ENCODE assay signal across 9 mouse cellular contexts in genomic region chr5:38308873-38309272, GRCm38 (mm10). TPM values are rescaled to one million over a fixed set of nuclear protein-coding genes. Genes with fewer than 3 reads are reported as not detected.
DNase-seq lines count a peak whose midpoint lies in the region; ATAC-seq and TF ChIP-seq lines count a peak whose summit lies in the region.
"Had no signal": no experiment of that assay in that cellular context is flagged by ENCODE, and none has a peak within 500 bp of the region (broad histone marks: within the 10 kb centered on the region; RNA-seq: fewer than 3 reads in every experiment).

No protein-coding gene starts in this region.

- no peak overlapping the region for H3K4me3 ChIP-seq in forebrain, embryonic 10.5 days
- H3K4me3 ChIP-seq in forebrain, embryonic 15.5 days = no peak overlapping the region
- no peak overlapping the region for H3K4me3 ChIP-seq in G1E (ENCODE audit: low read depth, low read length)
- H3K4me3 ChIP-seq in cerebellum, adult 2 months (replicated peaks; ENCODE audit: insufficient read depth, low read depth, low read length) = no peak overlapping the region
- H3K4me3 ChIP-seq in lung, embryonic 14.5 days (ENCODE audit: low read depth, low read length) = no peak overlapping the region

- TF ChIP-seq POLR2A in cerebellum, adult 2 months (IDR thresholded peaks at IDR 0.05; ENCODE audit: borderline replicate concordance, insufficient read depth, low read length) = no peak

- ATAC-seq in forebrain, embryonic 15.5 days (replicated peaks) = no peak
- peak; percentile 64; the same call in 1 of the 2 replicates for ATAC-seq in G1E (ENCODE audit: extremely low read depth, insufficient number of reproducible peaks, low FRiP score, poor library complexity, severe bottlenecking)
- peak; percentile 68; the same call in 1 of the 2 replicates for ATAC-seq in lung, embryonic 14.5 days (ENCODE audit: insufficient read depth)

- no peak overlapping the region for H3K9ac ChIP-seq in forebrain, embryonic 15.5 days (replicated peaks)
- no peak overlapping the region for H3K9ac ChIP-seq in lung, embryonic 14.5 days

- intact Hi-C loops in heart, postnatal 10 days (cut with DNase I) = loop anchor here (5.0 kb wide), 1 partner anchor 278 kb away; no protein-coding TSS in a partner anchor

- H3K9me3 ChIP-seq in forebrain, embryonic 10.5 days = 0 out of 2 replicates have a peak, but pooled peaks cover 3% of the 10 kb centered on the region
- H3K9me3 ChIP-seq in forebrain, embryonic 15.5 days = no peaks in the 10 kb centered on the region
- H3K9me3 ChIP-seq in G1E (replicated peaks) = no peaks in the 10 kb centered on the region
- H3K9me3 ChIP-seq in lung, embryonic 14.5 days (ENCODE audit: low read depth, low read length) = no peaks in the 10 kb centered on the region

- peaks cover 5% of the 10 kb centered on the region for H3K4me1 ChIP-seq in forebrain, embryonic 10.5 days
- no peaks in the 10 kb centered on the region for H3K4me1 ChIP-seq in forebrain, embryonic 15.5 days
- H3K4me1 ChIP-seq in G1E (ENCODE audit: insufficient read depth, low read depth, low read length) = peaks cover 9% of the 10 kb centered on the region
- no peaks in the 10 kb centered on the region for H3K4me1 ChIP-seq in cerebellum, adult 2 months (ENCODE audit: control insufficient read depth, insufficient read depth, low read length)
- H3K4me1 ChIP-seq in lung, embryonic 14.5 days (ENCODE audit: insufficient read depth) = no peaks in the 10 kb centered on the region

- TF ChIP-seq CTCF in G1E (IDR thresholded peaks at IDR 0.05; ENCODE audit: low read depth, low read length) = peak; percentile 33; the same call in 1 of the 2 replicates
- TF ChIP-seq CTCF in cerebellum, adult 2 months (IDR thresholded peaks at IDR 0.05; ENCODE audit: borderline replicate concordance, insufficient read depth, low read depth, low read length) = peak; percentile 46; the same call in 1 of the 2 replicates
- peak; percentile 51 for TF ChIP-seq CTCF in lung, embryonic 14.5 days (IDR thresholded peaks at IDR 0.05; ENCODE audit: low read depth)

- no peak overlapping the region for H3K27ac ChIP-seq in forebrain, embryonic 10.5 days
- H3K27ac ChIP-seq in forebrain, embryonic 15.5 days (replicated peaks) = no peak overlapping the region
- H3K27ac ChIP-seq in cerebellum, adult 2 months (ENCODE audit: insufficient read depth, low read length) = no peak overlapping the region
- no peak overlapping the region for H3K27ac ChIP-seq in lung, embryonic 14.5 days (ENCODE audit: low read depth)

- no peak overlapping the region for H3K4me2 ChIP-seq in forebrain, embryonic 15.5 days (replicated peaks)
- no peak overlapping the region for H3K4me2 ChIP-seq in lung, embryonic 14.5 days

- WGBS in forebrain, embryonic 10.5 days = 55% methylated on average over 5 of the region's 5 CpGs
- WGBS in forebrain, embryonic 15.5 days = 57% methylated on average over 5 of the region's 5 CpGs
- WGBS in cerebellum, adult 2 months = 57% methylated on average over 5 of the region's 5 CpGs
- WGBS in lung, embryonic 14.5 days = 43% methylated on average over 5 of the region's 5 CpGs

- H3K27me3 ChIP-seq in forebrain, embryonic 10.5 days (ENCODE audit: poor library complexity, severe bottlenecking) = peaks cover 20% of the 10 kb centered on the region
- peaks cover 8% of the 10 kb centered on the region; the same call in 1 of the 2 replicates for H3K27me3 ChIP-seq in forebrain, embryonic 15.5 days
- H3K27me3 ChIP-seq in G1E (ENCODE audit: insufficient read depth, low read length) = peaks cover 26% of the 10 kb centered on the region
- no peaks in the 10 kb centered on the region for H3K27me3 ChIP-seq in cerebellum, adult 2 months (ENCODE audit: control insufficient read depth, insufficient read depth, low read length)
- H3K27me3 ChIP-seq in lung, embryonic 14.5 days (ENCODE audit: insufficient read depth, low read length) = no peaks in the 10 kb centered on the region

- no peaks in the 10 kb centered on the region for H3K36me3 ChIP-seq in forebrain, embryonic 10.5 days (replicated peaks)
- no peaks in the 10 kb centered on the region for H3K36me3 ChIP-seq in forebrain, embryonic 15.5 days
- no peaks in the 10 kb centered on the region for H3K36me3 ChIP-seq in G1E (replicated peaks)
- no peaks in the 10 kb centered on the region for H3K36me3 ChIP-seq in lung, embryonic 14.5 days (ENCODE audit: insufficient read depth)

- DNase-seq in forebrain, embryonic 10.5 days (ENCODE audit: extremely low spot score, low spot score) = peak; percentile 51
- peak; percentile 41 for DNase-seq in G1E (ENCODE audit: low spot score)
- DNase-seq in cerebellum, adult 2 months = peak; percentile 41 to 55
- DNase-seq in heart, postnatal 10 days = peak; percentile 45 to 55
- peak; percentile 25 to 81 for DNase-seq in layer of hippocampus, adult 18-20 months (ENCODE audit: low spot score in 2 of 2)
- peak; percentile 73 for DNase-seq in lung, embryonic 14.5 days
- DNase-seq in right cerebral cortex, postnatal 14 days = peak; percentile 68

RNA-seq across cellular contexts. Expression of gene Drd5, which starts 10.3 kb away (rescaled TPM):
- 0.05 TPM in 1 of 2 replicates, not detected in the other for polyA plus RNA-seq in forebrain, embryonic 10.5 days (2016; fragmentation: Nextera tagmentation; extraction: Ambion mirVana)
- polyA plus RNA-seq in forebrain, embryonic 15.5 days (2015; fragmentation: Nextera tagmentation; extraction: Ambion mirVana) = 0.33 and 0.34 TPM in 2 replicates
- total RNA-seq in G1E (2014; fragmentation: Nextera tagmentation) (not detected in 2 replicates), G1E (2017) (0.05 TPM in 1 of 2 replicates, not detected in the other)
- polyA plus RNA-seq in G1E (2012) = not detected in 2 replicates
- polyA plus RNA-seq in cerebellum, adult 2 months (2012; rRNA removed) = 1.7 and 1.8 TPM in 2 replicates
- total RNA-seq in heart, postnatal 10 days (2021) = not detected
- total RNA-seq in layer of hippocampus, adult 18-20 months (2021) = 10 to 100 TPM; 14.9 to 16.9 TPM
- polyA plus RNA-seq in lung, embryonic 14.5 days (2014; fragmentation: Nextera tagmentation; extraction: Ambion mirVana) = not detected in 2 replicates

RNA-seq across cellular contexts. Expression of gene Otop1, which starts 33.1 kb away (rescaled TPM):
- polyA plus RNA-seq in forebrain, embryonic 10.5 days (2016; fragmentation: Nextera tagmentation; extraction: Ambion mirVana) = 0.04 TPM in 1 of 2 replicates, not detected in the other
- not detected in 2 replicates for polyA plus RNA-seq in forebrain, embryonic 15.5 days (2015; fragmentation: Nextera tagmentation; extraction: Ambion mirVana)
- not detected in 2 replicates for total RNA-seq in G1E (2014; fragmentation: Nextera tagmentation)
- 0.05 and 0.12 TPM in 2 replicates for total RNA-seq in G1E (2017)
- not detected in 2 replicates for polyA plus RNA-seq in G1E (2012)
- 0.03 and 0.06 TPM in 2 replicates for polyA plus RNA-seq in cerebellum, adult 2 months (2012; rRNA removed)
- total RNA-seq in heart, postnatal 10 days (2021) = 1 to 10 TPM; 1.8 to 8.2 TPM
- under 1 TPM; 0.10 to 0.15 TPM for total RNA-seq in layer of hippocampus, adult 18-20 months (2021)
- 0.08 TPM in 1 of 2 replicates, not detected in the other for polyA plus RNA-seq in lung, embryonic 14.5 days (2014; fragmentation: Nextera tagmentation; extraction: Ambion mirVana)
- total RNA-seq: layer of hippocampus, adult 8-10 months had no signal

RNA-seq across cellular contexts. Expression of gene Tmem128, which starts 48.9 kb away (rescaled TPM):
- polyA plus RNA-seq in forebrain, embryonic 10.5 days (2016; fragmentation: Nextera tagmentation; extraction: Ambion mirVana) = 75.5 and 79.5 TPM in 2 replicates
- 94.0 and 95.0 TPM in 2 replicates for polyA plus RNA-seq in forebrain, embryonic 15.5 days (2015; fragmentation: Nextera tagmentation; extraction: Ambion mirVana)
- total RNA-seq in G1E (2014; fragmentation: Nextera tagmentation) = 34.0 and 34.2 TPM in 2 replicates
- 50.2 and 57.4 TPM in 2 replicates for total RNA-seq in G1E (2017)
- polyA plus RNA-seq in G1E (2012) = 30.5 and 34.1 TPM in 2 replicates
- polyA plus RNA-seq in cerebellum, adult 2 months (2012; rRNA removed) = 56.0 and 57.8 TPM in 2 replicates
- 10 to 100 TPM; 20.8 to 23.3 TPM for total RNA-seq in heart, postnatal 10 days (2021)
- total RNA-seq in layer of hippocampus, adult 18-20 months (2021) = 10 to 100 TPM; 29.7 to 31.1 TPM
- 78.9 and 80.4 TPM in 2 replicates for polyA plus RNA-seq in lung, embryonic 14.5 days (2014; fragmentation: Nextera tagmentation; extraction: Ambion mirVana)
